Mouse (Mus musculus) layer of hippocampus, adult 2 months (tissue): ENCODE results near the gene Gpr146. TPM values are rescaled to one million over a fixed set of nuclear protein-coding genes. Genes with fewer than 3 reads are reported as not detected.

ENCODE experiments used
- DNase-seq, 2 experiments: peaks; one replicate each; pipeline ENCODE4 v3.0.0; 2022; ENCODE audit warnings: low spot score in 2 of 2
- H3K27ac ChIP-seq: fragments of 200-600 bp; 2 replicates; pipeline ENCODE4 v1.8.1; 2022
- H3K4me3 ChIP-seq: fragments of 200-600 bp; 2 replicates; pipeline ENCODE4 v1.8.1; 2022; ENCODE audit warnings: mild to moderate bottlenecking
- CTCF ChIP-seq: fragments of 200-600 bp; conservative IDR thresholded peaks from 2 replicates; pipeline ENCODE4 v1.8.1; 2022; ENCODE audit warnings: antibody characterized with exemption, mild to moderate bottlenecking, moderate library complexity
- total RNA-seq, 2 experiments: library from RNA; stranded (reverse); gene quantifications; 2 replicates each; pipeline ENCODE4 v1.2.3; 2021

The Gpr146 gene
- total RNA-seq, 2 experiments from 2014 or later: 11.5 to 12.8 TPM

GRCm38 (mm10) chr5:139378271-139378556 lies 717 bp downstream of the Gpr146 start:
- no peak for DNase-seq
- Histone ChIP-seq H3K4me3 (no peak overlapping the region), H3K27ac (peak overlapping the region; percentile 97)
- no peak for TF ChIP-seq CTCF

- TF ChIP-seq CTCF: no peak
- Histone ChIP-seq H3K4me3 (no peak overlapping the region), H3K27ac (peak overlapping the region; percentile 97)
- DNase-seq: no peak
Measured at GRCm38 (mm10) chr5:139378986-139379629, 1.6 kb downstream of the Gpr146 start.

GRCm38 (mm10) chr5:139379771-139380384 lies 2.4 kb downstream of the Gpr146 start:
- no peak for TF ChIP-seq CTCF
- Histone ChIP-seq H3K4me3 (peak overlapping the region; percentile 77), H3K27ac (peak overlapping the region; percentile 97)
- no peak for DNase-seq

- Histone ChIP-seq H3K4me3 (peak overlapping the region; percentile 77), H3K27ac (peak overlapping the region; percentile 97)
Measured at GRCm38 (mm10) chr5:139380385-139381248, 3.1 kb downstream of the Gpr146 start.

GRCm38 (mm10) chr5:139381586-139382513 lies 4.4 kb downstream of the Gpr146 start:
- peak overlapping the region; percentile 77 for H3K4me3 ChIP-seq
- DNase-seq: no peak
- TF ChIP-seq CTCF: no peak
- H3K27ac ChIP-seq: peak overlapping the region; percentile 97

More at GRCm38 (mm10) chr5:139380385-139381248, 3.1 kb downstream of the Gpr146 start:
- peak; percentile 85 to 91 for DNase-seq
- no peak for TF ChIP-seq CTCF

- no peak for TF ChIP-seq CTCF
- DNase-seq: no peak
- peak overlapping the region; percentile 77 for H3K4me3 ChIP-seq
Measured at GRCm38 (mm10) chr5:139382760-139383159, 5.3 kb downstream of the Gpr146 start.

GRCm38 (mm10) chr5:139383234-139383633 lies 5.7 kb downstream of the Gpr146 start:
- Histone ChIP-seq H3K4me3 (peak overlapping the region; percentile 77), H3K27ac (peak overlapping the region; percentile 97)
- DNase-seq: no peak
- no peak for TF ChIP-seq CTCF

More at GRCm38 (mm10) chr5:139382760-139383159, 5.3 kb downstream of the Gpr146 start:
- H3K27ac ChIP-seq: peak overlapping the region; percentile 97

GRCm38 (mm10) chr5:139384531-139384930 lies 7.0 kb downstream of the Gpr146 start:
- no peak for TF ChIP-seq CTCF
- Histone ChIP-seq H3K27ac (peak overlapping the region; percentile 69), H3K4me3 (no peak overlapping the region)
- no peak for DNase-seq

- no peak for DNase-seq
- Histone ChIP-seq H3K4me3 (no peak overlapping the region), H3K27ac (peak overlapping the region; percentile 7; the same call in 1 of the 2 replicates)
- TF ChIP-seq CTCF: no peak
Measured at GRCm38 (mm10) chr5:139386047-139386446, 8.6 kb downstream of the Gpr146 start.

GRCm38 (mm10) chr5:139387329-139388194 lies 10.1 kb downstream of the Gpr146 start:
- DNase-seq: no peak
- no peak for TF ChIP-seq CTCF
- Histone ChIP-seq H3K27ac (peak overlapping the region; percentile 92), H3K4me3 (no peak overlapping the region)

- no peak for TF ChIP-seq CTCF
- H3K27ac ChIP-seq: peak overlapping the region; percentile 92
- no peak for DNase-seq
- no peak overlapping the region for H3K4me3 ChIP-seq
Measured at GRCm38 (mm10) chr5:139388195-139388570, 10.7 kb downstream of the Gpr146 start.
